Comparison of ENCODE assay signal across 8 mouse cellular contexts in genomic region chr11:78512025-78512957, GRCm38 (mm10). TPM values are rescaled to one million over a fixed set of nuclear protein-coding genes. Genes with fewer than 3 reads are reported as not detected.
DNase-seq lines count a peak whose midpoint lies in the region; ATAC-seq and TF ChIP-seq lines count a peak whose summit lies in the region.

Tmem199 (minus strand) TSS chr11:78512172.
Poldip2 (plus strand) TSS chr11:78512193.

- no peak for TF ChIP-seq EP300 in ES-Bruce4 (IDR thresholded peaks at IDR 0.05; ENCODE audit: insufficient read depth, low read depth, low read length)

- intact Hi-C loops in heart, postnatal 14 days (cut with DNase I), result no loop called here

- no peaks in the 10 kb centered on the region for H3K9me3 ChIP-seq in ES-Bruce4 (replicated peaks; ENCODE audit: control insufficient read depth, insufficient read depth, low read length, poor library complexity, severe bottlenecking)
- H3K9me3 ChIP-seq in forebrain, embryonic 14.5 days (replicated peaks; ENCODE audit: control insufficient read depth, low read length), result no peaks in the 10 kb centered on the region
- H3K9me3 ChIP-seq in neural tube, embryonic 15.5 days (replicated peaks), result no peaks in the 10 kb centered on the region

- peak within 1 kb of the TSS; percentile 91 for H3K27ac ChIP-seq in ES-Bruce4 (ENCODE audit: insufficient read depth, low read length)
- H3K27ac ChIP-seq in forebrain, embryonic 14.5 days (ENCODE audit: low read depth, low read length), result peak within 1 kb of the TSS; percentile 76
- peak within 1 kb of the TSS; percentile 88 for H3K27ac ChIP-seq in neural tube, embryonic 15.5 days (replicated peaks)

- DNase-seq in forebrain, embryonic 14.5 days (ENCODE audit: low spot score), result peak; percentile 97
- peak; percentile 92 to 93 for DNase-seq in heart, postnatal 14 days
- peak; percentile 89 for DNase-seq in layer of hippocampus, adult 11-12 months (ENCODE audit: low spot score)
- DNase-seq in lung, adult 18-20 months, result peak; percentile 88 to 92
- peak; percentile 93 for DNase-seq in testis, postnatal 14 days (ENCODE audit: low spot score)

- H3K4me1 ChIP-seq in ES-Bruce4 (ENCODE audit: control insufficient read depth, insufficient read depth, low read length), result no peaks in the 10 kb centered on the region
- peaks cover 8% of the 10 kb centered on the region; the same call in 1 of the 2 replicates for H3K4me1 ChIP-seq in forebrain, embryonic 14.5 days (ENCODE audit: control insufficient read depth, insufficient read depth, low read length)
- peaks cover 23% of the 10 kb centered on the region for H3K4me1 ChIP-seq in neural tube, embryonic 15.5 days

- TF ChIP-seq CTCF in ES-Bruce4 (IDR thresholded peaks at IDR 0.05; ENCODE audit: low read depth, low read length), result no peak

- H3K36me3 ChIP-seq in ES-Bruce4 (ENCODE audit: control insufficient read depth, insufficient read depth, low read length, poor library complexity, severe bottlenecking), result peaks cover 50% of the 10 kb centered on the region
- H3K36me3 ChIP-seq in forebrain, embryonic 14.5 days (ENCODE audit: control insufficient read depth, insufficient read depth, low read length), result peaks cover 39% of the 10 kb centered on the region
- H3K36me3 ChIP-seq in neural tube, embryonic 15.5 days, result peaks cover 52% of the 10 kb centered on the region

- peak; percentile 51 for TF ChIP-seq POLR2A in ES-Bruce4 (IDR thresholded peaks at IDR 0.05; ENCODE audit: insufficient read depth, low read length)

- H3K9ac ChIP-seq in ES-Bruce4 (ENCODE audit: low read depth, poor library complexity, severe bottlenecking), result peak within 1 kb of the TSS; percentile 98
- H3K9ac ChIP-seq in forebrain, embryonic 14.5 days (ENCODE audit: low read length), result peak within 1 kb of the TSS; percentile 97
- H3K9ac ChIP-seq in neural tube, embryonic 15.5 days (replicated peaks), result peak within 1 kb of the TSS; percentile 99

- H3K27me3 ChIP-seq in ES-Bruce4 (ENCODE audit: control insufficient read depth, insufficient read depth, low read length, poor library complexity, severe bottlenecking), result no peaks in the 10 kb centered on the region
- no peaks in the 10 kb centered on the region for H3K27me3 ChIP-seq in forebrain, embryonic 14.5 days (replicated peaks; ENCODE audit: control insufficient read depth, insufficient read depth, low read length)
- H3K27me3 ChIP-seq in neural tube, embryonic 15.5 days (replicated peaks), result no peaks in the 10 kb centered on the region

- H3K4me2 ChIP-seq in forebrain, embryonic 14.5 days (ENCODE audit: low read length), result peak within 1 kb of the TSS; percentile 90
- H3K4me2 ChIP-seq in neural tube, embryonic 15.5 days, result peak within 1 kb of the TSS; percentile 93

- peak; percentile 84 for ATAC-seq in cerebellum, adult (ENCODE audit: insufficient number of reproducible peaks, low FRiP score, low TSS enrichment)
- peak; percentile 96 for ATAC-seq in forebrain, embryonic 14.5 days
- ATAC-seq in neural tube, embryonic 15.5 days (ENCODE audit: low FRiP score), result peak; percentile 95

- WGBS in forebrain, embryonic 14.5 days, result 1% methylated on average over 67 of the region's 67 CpGs
- WGBS in neural tube, embryonic 15.5 days, result under 1% methylated on average over 63 of the region's 67 CpGs

- H3K4me3 ChIP-seq in ES-Bruce4 (ENCODE audit: low read depth, low read length), result peak within 1 kb of the TSS; percentile 97
- peak within 1 kb of the TSS; percentile 88 for H3K4me3 ChIP-seq in forebrain, embryonic 14.5 days (ENCODE audit: low read depth, low read length)
- peak within 1 kb of the TSS; percentile 79 for H3K4me3 ChIP-seq in neural tube, embryonic 15.5 days (replicated peaks)

RNA-seq across cellular contexts. Expression of gene Tmem199, which starts in this region (rescaled TPM):
- polyA plus RNA-seq in ES-Bruce4 (2011; ENCODE audit: insufficient read depth, insufficient read length, low read depth, missing spikeins), result 41.6 and 41.7 TPM in 2 replicates
- polyA plus RNA-seq in forebrain, embryonic 14.5 days (2014; fragmentation: Nextera tagmentation; extraction: Ambion mirVana), result 93.1 and 93.2 TPM in 2 replicates
- total RNA-seq in heart, postnatal 14 days (2021), result 10 to 100 TPM; 11.7 to 12.1 TPM
- polyA plus RNA-seq in neural tube, embryonic 15.5 days (2015; fragmentation: Nextera tagmentation; extraction: Ambion mirVana), result 89.3 and 94.4 TPM in 2 replicates

RNA-seq across cellular contexts. Expression of gene Poldip2, which starts in this region (rescaled TPM):
- polyA plus RNA-seq in ES-Bruce4 (2011; ENCODE audit: insufficient read depth, insufficient read length, low read depth, missing spikeins), result 72.1 and 75.3 TPM in 2 replicates
- polyA plus RNA-seq in forebrain, embryonic 14.5 days (2014; fragmentation: Nextera tagmentation; extraction: Ambion mirVana), result 185 TPM in 2 replicates
- 100 to 1,000 TPM; 153 to 155 TPM for total RNA-seq in heart, postnatal 14 days (2021)
- polyA plus RNA-seq in neural tube, embryonic 15.5 days (2015; fragmentation: Nextera tagmentation; extraction: Ambion mirVana), result 182 and 192 TPM in 2 replicates

Comparison
In these comparisons a context has a peak if more than half of its experiments do, and no peak if none do; other contexts are left out.
1. Peak in every context shown above with its lines: DNase-seq, ATAC-seq, H3K4me3 ChIP-seq and H3K27ac ChIP-seq.